Mouse (Mus musculus): ENCODE results near the gene Snx29.

Gene Snx29

DNA sequence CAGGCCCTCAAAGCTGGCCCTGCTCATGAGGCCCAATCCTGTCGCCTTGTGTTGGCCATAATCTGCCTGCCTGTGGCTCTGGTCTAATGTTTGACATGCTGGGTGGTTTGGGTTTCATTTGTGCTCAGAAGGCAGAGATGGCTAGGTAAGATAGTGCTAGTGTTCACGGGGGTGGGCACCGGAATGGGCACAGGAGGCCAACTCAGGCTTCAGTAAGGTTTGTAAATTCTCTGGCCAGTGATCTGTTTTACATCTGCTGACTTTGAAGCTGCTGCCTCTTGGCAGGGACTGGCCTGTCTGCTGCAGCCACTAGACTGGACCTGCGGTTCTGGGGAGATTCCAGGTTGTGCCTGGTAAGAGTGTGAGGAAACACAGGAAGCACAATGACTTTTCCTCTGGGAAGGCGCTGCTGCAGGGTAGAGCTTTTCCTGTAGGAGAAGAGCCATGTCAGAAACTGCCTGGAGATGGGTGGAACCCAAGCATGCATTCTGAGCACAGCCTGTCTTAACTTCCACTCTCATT is 408.4 kb downstream of the Snx29 start:
- DNase-seq (ENCODE audit: low spot score) = no peak

DNA sequence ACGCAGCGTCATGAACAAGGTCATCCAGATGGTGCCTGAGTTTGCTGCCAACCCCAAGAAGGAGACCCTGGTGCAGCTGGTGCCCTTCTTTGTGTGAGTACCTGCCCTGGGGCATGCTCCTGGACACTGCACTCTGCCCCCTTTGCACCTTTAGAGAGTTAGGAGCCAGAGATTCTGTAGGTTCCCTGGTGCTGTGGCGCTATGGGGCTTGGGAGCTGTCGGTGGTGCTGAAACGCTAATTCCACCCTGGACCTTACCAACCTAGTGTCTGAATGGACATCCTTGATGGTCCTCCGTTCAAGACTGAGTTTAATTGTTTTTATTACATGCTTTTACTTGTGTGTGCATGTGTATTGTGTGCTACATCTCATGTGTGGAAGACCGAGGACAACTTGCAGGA is 415.6 kb downstream of the Snx29 start:
- no peak for DNase-seq (ENCODE audit: low spot score)

- DNase-seq (ENCODE audit: low spot score) = no peak
These were observed 419.2 kb downstream of the Snx29 start for GRCm38 (mm10) chr16:11741951-11742350.

DNA sequence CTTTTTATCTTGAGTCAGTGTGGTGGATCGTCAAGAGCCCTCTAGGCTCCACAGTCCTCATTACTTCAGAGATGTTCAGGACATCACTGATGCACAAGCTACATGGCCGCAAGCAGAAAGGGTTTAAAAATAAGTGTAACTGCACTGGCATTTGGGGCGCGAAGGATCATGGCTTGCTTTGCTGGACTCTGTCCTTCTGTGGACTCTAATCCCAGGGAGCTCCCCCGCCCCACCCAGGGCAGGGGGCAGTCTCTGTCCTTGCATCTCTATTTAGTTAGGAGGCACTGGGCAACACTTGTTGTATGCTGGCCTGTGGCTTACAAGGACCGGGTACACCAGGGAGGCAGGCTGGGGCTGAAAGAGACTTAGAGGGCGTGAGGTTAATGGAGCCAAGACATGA is 419.6 kb downstream of the Snx29 start:
- DNase-seq (ENCODE audit: low spot score) = no peak

GRCm38 (mm10) chr16:11743013-11743412 is 420.3 kb downstream of the Snx29 start:
- DNase-seq (ENCODE audit: low spot score) = no peak

DNA sequence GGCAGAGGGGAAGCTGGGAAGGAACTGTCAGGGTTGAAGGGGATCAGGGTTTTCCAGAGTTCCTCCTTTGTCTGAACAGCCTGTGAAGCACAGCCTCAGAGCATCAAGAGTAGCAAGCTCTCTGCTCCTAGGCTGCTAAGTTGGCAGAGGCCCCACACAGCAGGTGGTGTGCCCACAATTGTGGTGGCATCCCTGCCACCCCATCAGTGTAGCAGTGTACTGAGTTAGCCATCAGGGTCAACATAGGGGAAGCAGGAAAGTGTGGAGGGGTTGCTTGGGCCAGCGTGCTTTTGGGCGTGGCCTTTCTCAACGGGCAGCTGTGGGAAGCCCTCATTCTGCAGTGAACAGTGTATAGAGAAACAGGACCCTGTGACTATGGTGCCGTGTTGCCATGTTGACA is 421.0 kb downstream of the Snx29 start:
- no peak for DNase-seq (ENCODE audit: low spot score)

DNA sequence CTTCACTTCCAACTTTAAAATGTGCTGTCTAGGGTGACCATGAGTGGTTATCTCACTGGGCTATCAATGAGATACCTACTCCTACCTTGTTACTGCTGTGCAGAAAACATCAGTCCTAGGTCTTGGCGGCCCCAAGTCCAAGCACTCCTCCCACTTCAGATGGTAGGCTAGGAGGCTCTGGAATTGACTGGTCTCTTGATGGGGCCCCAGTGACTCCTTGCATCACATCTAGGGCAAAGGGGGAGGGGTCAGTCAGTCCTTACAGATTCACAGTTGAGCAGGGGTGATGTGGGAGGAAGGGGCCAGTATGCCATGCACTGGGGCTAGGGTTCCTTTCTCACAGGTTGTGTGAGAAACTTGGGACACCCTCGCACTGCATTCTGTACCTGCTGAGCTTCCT is 423.3 kb downstream of the Snx29 start:
- DNase-seq (ENCODE audit: low spot score) = no peak

DNA sequence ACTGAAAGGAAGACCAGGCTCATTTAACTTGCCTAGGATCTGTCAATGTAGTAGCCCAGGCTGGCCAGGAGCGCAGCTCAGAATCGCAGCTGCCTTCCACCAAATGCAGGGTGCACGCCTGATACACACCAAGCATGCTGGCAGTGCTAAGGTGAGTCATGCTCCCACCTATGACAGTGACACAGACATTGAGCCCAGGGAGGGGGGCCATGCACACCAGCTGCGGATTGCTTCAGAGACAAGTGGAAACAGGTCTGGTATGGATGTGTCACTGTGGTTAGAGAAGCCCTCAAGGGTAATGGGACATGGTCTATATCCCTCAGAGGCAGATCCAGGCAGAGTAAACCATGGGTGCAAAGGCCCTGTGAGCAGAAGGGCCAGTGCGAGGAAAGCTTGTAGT is 425.2 kb downstream of the Snx29 start:
- DNase-seq (ENCODE audit: low spot score) = no peak

DNA sequence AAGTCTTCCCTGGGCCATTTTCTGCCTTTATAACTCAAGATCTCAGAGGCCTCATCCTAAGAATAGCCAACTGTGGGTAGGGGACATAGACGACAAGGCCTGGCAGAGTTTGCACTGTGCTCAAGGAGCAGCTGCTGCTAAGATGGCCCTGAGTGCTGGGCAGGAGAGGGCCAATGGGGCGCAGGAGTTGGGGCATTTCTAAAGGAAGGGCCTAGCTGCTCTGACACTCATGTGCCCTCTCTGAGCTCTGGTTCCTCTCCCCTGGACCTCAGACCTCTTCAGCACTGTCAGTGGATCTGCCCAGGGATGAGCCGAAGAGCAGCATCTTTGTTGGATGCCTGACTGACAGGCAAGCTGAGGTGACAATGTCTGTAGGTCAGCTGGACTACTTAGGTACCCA is 426.4 kb downstream of the Snx29 start:
- DNase-seq (ENCODE audit: low spot score) = no peak

DNA sequence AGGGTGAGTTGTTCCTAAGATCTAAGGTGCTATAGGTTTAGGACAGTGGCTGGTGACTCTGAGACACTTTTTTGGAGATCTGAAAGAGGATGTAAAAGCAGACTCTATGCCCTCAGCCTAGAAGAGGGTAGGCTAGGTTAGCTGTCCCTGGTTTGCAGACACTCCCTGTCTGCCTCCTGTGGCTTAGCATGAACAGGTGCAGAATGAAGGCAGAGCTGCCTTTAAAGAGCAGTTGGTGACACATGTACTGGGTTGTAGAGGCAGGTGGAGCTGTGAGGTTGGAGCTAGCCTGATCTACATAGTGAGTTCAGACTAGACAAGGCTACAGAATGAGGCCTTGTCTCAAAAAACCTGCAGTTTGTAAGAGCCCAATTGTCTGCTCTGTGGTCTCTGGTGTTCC is 427.9 kb downstream of the Snx29 start:
- DNase-seq (ENCODE audit: low spot score) = no peak

DNA sequence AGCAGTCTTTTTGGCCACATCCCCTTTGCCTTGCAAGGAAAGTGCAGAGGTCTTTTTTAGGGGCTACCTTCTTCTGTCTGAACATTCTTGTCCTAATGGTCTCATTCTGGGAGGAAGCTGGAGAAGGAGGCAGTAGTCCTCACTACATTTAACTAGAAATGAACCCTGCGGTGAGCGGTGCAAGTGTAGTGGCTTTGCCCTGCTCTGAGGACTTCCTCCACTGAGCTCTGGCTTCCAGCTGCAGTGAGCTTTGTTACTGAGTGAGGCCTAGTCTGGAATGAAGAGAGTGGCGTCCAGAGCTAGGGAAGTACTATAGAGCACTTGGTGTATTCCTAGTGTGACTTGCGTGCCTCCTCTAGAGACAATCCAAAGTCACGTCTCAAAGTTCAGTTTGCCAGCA is 429.8 kb downstream of the Snx29 start:
- DNase-seq (ENCODE audit: low spot score) = no peak

- no peak for DNase-seq (ENCODE audit: low spot score)
These were observed 430.8 kb downstream of the Snx29 start for GRCm38 (mm10) chr16:11753466-11753865.

DNA sequence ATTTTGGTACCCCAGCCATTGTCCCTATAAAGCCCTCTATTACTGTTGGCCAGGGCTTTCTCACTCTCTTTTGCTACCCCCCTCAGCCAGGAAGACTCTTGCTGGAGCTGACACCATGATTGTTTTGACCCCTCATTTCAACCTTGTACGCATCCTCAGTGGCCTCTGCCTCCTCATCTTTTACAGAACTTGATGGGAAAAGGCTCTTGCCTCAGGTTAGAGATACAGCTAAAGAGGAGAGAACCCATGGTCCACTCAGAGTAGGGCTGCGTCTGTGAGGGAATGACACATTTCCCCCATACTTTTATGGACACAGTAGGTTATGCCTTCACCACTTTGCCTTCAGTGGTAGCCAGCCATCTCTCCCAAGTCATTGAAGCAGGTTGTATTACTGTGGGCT is 431.4 kb downstream of the Snx29 start:
- DNase-seq (ENCODE audit: low spot score) = no peak

DNA sequence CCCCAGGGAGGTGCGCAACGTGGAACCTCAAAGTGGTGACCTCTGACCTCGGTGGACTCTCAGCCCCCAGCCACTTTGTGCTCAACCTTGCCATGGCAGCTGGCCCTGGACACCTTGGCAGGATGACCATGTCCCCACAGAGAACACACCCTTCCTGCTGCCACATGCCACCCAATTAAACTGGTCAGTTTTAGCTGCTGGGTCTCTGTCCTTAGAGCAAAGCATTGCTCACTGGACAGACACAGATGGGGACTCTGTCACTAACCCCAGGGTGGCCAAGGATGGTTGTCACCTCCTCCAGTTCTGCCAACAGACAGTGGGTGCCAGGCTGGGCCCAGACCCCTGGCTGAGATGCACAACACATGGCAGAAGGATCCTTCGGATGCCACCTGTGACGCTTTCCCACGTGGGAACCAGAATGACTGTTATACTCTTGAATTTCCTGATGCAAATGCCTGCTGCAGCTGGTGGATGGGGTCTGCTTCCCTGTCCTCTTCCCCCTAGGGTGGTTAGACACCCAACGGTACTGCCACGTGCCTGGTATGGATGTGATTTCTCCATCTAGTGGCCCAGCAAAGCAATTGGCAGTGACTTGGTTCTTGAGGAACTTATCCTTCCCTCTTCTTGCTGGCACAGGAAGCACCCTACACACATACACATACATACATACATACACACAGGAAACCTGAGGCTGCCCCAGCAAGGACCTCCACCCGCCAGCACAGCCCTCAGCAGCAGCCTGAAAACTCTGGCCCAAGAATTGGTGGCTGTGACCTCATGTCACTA is 432.8 kb downstream of the Snx29 start:
- no peak for DNase-seq (ENCODE audit: low spot score)

DNA sequence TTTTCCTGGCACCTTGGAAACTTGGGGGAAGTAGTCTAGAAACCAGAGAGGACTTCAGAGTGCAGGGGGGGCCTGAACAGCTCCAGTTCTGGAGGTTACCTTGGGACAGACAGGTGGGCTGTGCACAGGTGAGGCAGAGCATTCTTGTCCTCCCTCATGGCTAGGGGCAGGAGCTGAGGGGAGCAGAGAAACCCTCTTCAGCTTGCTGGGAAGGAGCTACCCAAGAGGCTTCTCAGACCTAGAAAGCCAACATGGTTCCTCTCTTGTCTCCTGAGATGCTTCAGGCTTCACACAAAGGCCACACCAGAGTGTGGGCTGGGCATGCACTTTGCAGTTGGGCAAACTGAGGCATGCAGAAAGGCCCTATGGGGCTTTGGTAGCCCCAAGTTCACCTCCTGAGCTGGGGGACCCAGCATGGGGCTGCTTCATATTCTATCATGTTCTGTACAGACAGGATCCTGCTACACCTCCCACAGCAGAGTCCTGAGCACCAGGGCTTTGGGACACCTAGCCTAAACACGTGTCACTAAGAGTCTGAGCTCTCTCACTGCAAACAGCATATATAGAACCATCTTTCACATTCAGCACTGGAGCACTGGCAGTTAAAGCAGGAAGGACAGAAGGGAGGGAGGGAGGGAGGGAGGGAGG is 434.0 kb downstream of the Snx29 start:
- no peak for DNase-seq (ENCODE audit: low spot score)

DNA sequence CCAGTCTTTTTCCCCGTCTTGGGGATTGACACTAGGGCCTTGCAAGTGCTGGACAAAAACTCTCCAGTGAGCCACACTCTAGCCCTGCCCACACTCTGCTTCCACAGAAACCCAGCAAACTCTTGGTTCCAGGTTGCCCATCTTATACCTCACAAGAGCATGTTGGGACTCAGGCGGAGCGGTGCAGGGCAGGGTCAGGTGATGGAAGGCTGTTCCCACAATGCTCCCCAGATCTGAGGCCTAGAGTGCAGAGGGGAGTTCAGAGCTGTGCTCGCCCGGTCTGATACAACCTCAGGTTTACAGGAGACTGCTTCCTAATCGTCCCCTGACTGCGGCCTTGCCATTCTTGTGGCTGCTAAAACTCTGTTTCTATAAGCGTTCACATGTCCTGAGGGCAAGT is 434.8 kb downstream of the Snx29 start:
- no peak for DNase-seq (ENCODE audit: low spot score)

DNA sequence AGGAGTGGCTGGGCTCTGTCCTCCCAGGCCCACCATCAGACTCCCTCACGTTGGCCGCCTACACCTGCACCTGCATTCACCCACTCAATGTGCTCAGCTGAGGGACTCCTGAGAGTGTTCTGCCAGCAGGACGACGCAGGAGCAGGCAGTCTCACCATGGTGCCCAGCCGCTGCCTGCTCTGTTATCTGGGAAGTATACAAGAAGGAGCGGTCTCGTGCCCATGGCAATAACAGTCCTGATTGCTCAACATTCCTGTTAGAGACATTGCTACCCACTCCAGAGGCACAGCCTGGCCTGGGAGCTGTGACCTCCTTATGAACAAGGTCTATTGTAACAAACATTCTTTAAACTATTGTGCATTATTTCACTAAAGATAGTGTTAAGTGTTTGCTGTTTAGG is 435.2 kb downstream of the Snx29 start:
- no peak for DNase-seq (ENCODE audit: low spot score)

GRCm38 (mm10) chr16:11772318-11772717 is 449.6 kb downstream of the Snx29 start:
- no peak for DNase-seq (ENCODE audit: low spot score)

DNA sequence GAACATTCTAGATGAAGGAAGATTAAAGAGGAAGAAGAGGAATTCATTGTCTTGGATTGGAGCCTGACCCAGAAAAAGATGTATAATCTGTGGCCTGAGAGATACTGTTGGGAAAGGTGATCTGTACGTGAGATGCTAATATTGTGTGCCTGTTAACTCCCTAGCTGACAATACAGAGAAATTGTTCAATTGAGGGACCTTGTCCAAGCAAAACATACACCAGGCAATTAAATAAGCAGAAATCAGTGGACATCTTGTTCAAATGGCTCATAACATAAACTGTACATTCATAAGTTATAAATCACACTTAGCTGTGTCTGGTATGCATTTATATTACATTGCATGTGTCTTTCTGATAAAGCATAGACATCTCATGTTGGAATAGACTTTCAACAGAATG is 451.6 kb downstream of the Snx29 start:
- DNase-seq (ENCODE audit: low spot score) = no peak

GRCm38 (mm10) chr16:11776528-11776927 is 453.8 kb downstream of the Snx29 start:
- no peak for DNase-seq (ENCODE audit: low spot score)

DNA sequence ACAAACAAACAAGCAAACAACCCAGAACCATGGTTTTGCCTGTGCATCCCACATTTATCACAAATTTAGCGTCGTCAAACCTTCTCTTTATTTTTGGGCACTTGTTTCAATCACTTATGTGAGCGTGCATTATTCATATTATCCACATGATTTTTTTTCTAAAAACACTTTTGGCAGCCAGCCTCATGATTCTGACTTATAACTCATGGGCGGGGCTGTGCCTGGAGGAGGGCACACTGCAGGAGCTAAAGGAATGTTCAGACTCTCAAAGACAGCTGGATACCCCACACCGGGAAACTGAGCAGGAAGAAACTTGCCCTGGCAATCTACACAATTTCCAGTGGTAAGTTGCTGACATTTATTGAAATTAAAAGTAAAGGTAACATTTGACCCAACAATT is 455.5 kb downstream of the Snx29 start:
- no peak for DNase-seq (ENCODE audit: low spot score)

- no peak for DNase-seq (ENCODE audit: low spot score)
These were observed 456.2 kb downstream of the Snx29 start for GRCm38 (mm10) chr16:11778715-11779460.

DNA sequence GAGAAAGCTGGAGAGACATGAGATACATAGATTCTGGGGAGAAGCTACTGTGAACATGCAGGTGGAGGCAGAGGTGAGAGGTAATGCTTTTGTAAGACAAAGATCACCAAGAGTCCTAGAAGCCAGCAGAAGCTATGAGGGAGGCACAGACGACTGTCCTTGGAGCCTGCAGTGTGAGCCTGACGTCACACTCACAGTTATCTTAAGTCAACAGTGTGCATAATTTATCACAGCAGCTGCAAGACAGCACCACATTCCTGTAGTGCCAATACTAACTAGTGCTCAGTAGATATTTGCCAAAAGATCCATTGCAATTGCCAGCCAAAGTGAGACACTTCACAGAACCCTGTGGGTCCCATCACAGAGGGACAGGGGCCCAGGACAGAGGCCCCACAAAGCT is 459.4 kb downstream of the Snx29 start:
- no peak for DNase-seq (ENCODE audit: low spot score)
